Mouse (Mus musculus) embryonic facial prominence, embryonic 15.5 days (tissue): Measurements from ENCODE around the gene Eef2. TPM values are rescaled to one million over a fixed set of nuclear protein-coding genes. Genes with fewer than 3 reads are reported as not detected.

Source experiments
- ATAC-seq: fragments of 200-750 bp; cut with Nextera tagmentation; 2 replicates; pipeline ENCODE4 v1.8.0; 2017; ENCODE audit warnings: low read depth, moderate TSS enrichment; ENCODE audit not compliant: insufficient number of reproducible peaks, low FRiP score, low TSS enrichment
- H3K27ac ChIP-seq: fragments of 300-500 bp; sonication (generic); replicated peaks from 2 replicates; pipeline ENCODE4 v1.5.1; 2015; ENCODE audit warnings: mild to moderate bottlenecking, inconsistent platforms
- H3K27me3 ChIP-seq: fragments of 300-500 bp; sonication (generic); 2 replicates; pipeline ENCODE4 v1.6.1; 2015; ENCODE audit warnings: inconsistent platforms
- H3K36me3 ChIP-seq: fragments of 300-500 bp; sonication (generic); 2 replicates; pipeline ENCODE4 v1.6.1; 2015; ENCODE audit warnings: mild to moderate bottlenecking, inconsistent platforms
- H3K4me1 ChIP-seq: fragments of 300-500 bp; sonication (generic); 2 replicates; pipeline ENCODE4 v1.6.1; 2015; ENCODE audit warnings: inconsistent platforms
- H3K4me2 ChIP-seq: fragments of 300-500 bp; sonication (generic); replicated peaks from 2 replicates; pipeline ENCODE4 v1.6.1; 2015; ENCODE audit warnings: mild to moderate bottlenecking, inconsistent platforms
- H3K4me3 ChIP-seq: fragments of 300-500 bp; sonication (generic); replicated peaks from 2 replicates; pipeline ENCODE4 v1.5.1; 2015; ENCODE audit warnings: mild to moderate bottlenecking, inconsistent platforms
- H3K9ac ChIP-seq: fragments of 300-500 bp; sonication (generic); 2 replicates; pipeline ENCODE4 v1.6.1; 2015; ENCODE audit warnings: inconsistent platforms
- H3K9me3 ChIP-seq: fragments of 300-500 bp; sonication (generic); replicated peaks from 2 replicates; pipeline ENCODE4 v1.6.1; 2016; ENCODE audit warnings: inconsistent platforms
- WGBS: fragments of 180-500 bp; shearing (Covaris S2); methylation state at CpG from one replicate; pipeline ENCODE4 v1.1.7; 2015; 5-methylcytosine and 5-hydroxymethylcytosine counted together
- polyA plus RNA-seq: library from polyadenylated mRNA; unstranded; fragments of >200 nt; fragmentation: Nextera tagmentation; extraction: Ambion mirVana; gene quantifications from 2 replicates; pipeline ENCODE4 v1.2.1, GENCODE M21; 2015

Eef2 gene
- polyA plus RNA-seq = 654 and 688 TPM in 2 replicates

DNA sequence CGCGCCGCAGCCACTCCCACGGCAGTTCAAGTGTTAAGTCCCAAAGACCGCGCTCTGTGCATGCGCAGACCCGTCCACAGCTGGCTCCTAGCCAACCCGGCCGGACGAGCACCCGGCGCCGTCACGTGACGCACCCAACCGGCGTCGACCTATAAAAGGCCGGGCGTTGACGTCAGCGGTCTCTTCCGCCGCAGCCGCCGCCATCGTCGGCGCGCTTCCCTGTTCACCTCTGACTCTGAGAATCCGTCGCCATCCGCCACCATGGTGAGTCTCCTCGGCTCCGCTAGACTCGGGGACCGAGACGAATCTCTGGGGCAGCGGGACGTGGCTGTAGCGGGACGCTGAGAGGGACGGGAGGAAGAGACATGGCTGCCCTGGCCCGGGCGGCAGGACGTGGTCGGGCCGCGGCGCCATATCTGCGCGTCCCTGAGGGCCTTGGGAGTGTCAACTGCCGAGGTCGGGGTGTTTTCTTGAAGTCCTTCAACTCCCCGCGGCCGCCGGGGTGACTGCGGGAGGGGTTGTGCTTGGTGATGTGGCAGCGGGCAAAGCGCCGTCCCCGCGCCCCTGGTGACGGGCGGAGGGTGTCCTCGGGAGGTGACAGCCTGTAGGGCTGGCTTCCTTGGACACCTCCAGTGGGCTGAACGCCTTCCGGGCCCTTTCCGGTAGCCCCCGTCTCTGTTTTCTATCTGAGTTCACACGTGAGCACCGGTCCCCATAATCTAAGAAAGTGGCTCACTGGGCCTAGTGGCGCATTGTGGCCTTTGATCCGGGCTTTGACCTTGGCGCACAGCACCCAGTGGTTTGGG, at the start of gene Eef2:
Gene Eef2 (plus strand): TSS at position 166 of the 806 bp plus-strand sequence.
- Histone ChIP-seq H3K4me1 (peaks cover 50% of the 10 kb centered on the region), H3K9ac (peak within 1 kb of the TSS; percentile 97), H3K4me2 (peak within 1 kb of the TSS; percentile 71), H3K27ac (peak within 1 kb of the TSS; percentile 93), H3K9me3 (no peaks in the 10 kb centered on the region), H3K4me3 (peak within 1 kb of the TSS; percentile 97), H3K27me3 (no peaks in the 10 kb centered on the region), H3K36me3 (peaks cover 42% of the 10 kb centered on the region)
- under 1% methylated on average over 77 of the region's 77 CpGs for WGBS
- ATAC-seq = peak; percentile 86

DNA sequence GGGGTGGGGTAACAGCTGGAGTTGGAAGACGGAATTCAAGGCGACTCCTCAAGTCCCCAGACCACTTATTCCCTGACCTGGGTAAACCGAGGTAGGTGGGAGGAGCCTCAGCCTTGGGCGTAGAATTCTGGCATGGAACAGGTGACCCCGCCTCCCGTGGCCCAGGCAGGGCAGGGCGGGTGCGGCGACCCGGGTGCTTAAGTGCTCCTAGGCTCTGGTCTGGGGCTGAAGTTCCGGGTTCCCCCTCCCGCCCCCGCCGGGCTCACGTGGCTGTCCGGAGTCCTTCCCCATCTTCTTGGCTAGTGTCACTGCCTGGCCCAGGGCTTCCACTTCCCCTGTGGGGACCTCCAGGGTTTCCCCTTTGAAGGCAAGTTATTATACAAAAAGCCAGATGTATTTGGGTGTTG, 42.2 kb upstream of the Eef2 start:
- ATAC-seq = no peak
- Histone ChIP-seq H3K9me3 (no peaks in the 10 kb centered on the region), H3K4me3 (peak overlapping the region; percentile 92), H3K27me3 (peaks cover 15% of the 10 kb centered on the region), H3K36me3 (no peaks in the 10 kb centered on the region), H3K4me2 (peak overlapping the region; percentile 28), H3K27ac (0 out of 2 replicates have a peak overlapping the region, but pooled peaks have one; percentile 34), H3K4me1 (peaks cover 40% of the 10 kb centered on the region), H3K9ac (no peak overlapping the region)
- 2% methylated on average over 16 of the region's 16 CpGs for WGBS

DNA sequence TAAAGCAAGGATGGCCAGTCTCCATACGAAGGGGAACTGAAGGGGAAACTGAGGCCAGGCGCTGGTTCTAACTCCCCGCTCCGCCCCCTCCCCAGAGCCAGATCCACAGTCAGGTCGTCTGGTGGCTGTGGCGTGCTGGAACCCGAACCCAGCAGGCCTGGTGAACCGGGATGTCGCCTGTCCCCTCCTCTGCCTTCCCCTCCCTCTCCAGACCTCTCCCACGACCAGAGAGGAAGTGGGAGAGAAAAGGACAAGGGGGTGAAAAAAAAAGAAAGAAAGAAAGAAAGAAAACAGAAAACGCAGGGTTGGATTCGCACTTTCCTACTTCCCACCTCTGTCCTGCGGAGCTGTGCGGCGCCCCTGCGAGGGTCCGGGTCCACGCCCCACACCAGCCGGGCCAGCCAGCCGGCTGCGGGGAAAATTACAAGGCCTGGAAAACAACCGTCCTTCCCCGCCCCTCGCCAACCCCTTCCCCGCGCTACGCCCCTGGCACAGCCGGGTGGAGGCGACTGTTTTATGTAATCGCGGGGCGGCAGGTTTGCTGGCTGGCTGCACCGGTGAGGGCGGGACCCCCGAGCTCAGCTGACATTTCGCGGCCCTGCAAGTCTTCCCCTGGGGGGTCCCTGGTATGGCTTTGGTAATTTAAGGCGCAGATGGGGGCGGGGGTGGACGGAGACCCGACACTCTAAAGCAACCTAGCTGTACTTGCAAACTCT, 41.3 kb upstream of the Eef2 start, which contains the start of gene Zbtb7a:
Gene Zbtb7a (plus strand): TSS at position 255 of the 716 bp plus-strand sequence.
- peaks cover 15% of the 10 kb centered on the region for H3K27me3 ChIP-seq
- peak within 1 kb of the TSS; percentile 97 for H3K9ac ChIP-seq
- 2% methylated on average over 40 of the region's 41 CpGs for WGBS
- peak within 1 kb of the TSS; percentile 92 for H3K4me3 ChIP-seq
- no peak for ATAC-seq
- H3K4me2 ChIP-seq = peak within 1 kb of the TSS; percentile 96
- peaks cover 40% of the 10 kb centered on the region for H3K4me1 ChIP-seq
- H3K9me3 ChIP-seq = no peaks in the 10 kb centered on the region
- no peaks in the 10 kb centered on the region for H3K36me3 ChIP-seq
- H3K27ac ChIP-seq = peak within 1 kb of the TSS; percentile 99

DNA sequence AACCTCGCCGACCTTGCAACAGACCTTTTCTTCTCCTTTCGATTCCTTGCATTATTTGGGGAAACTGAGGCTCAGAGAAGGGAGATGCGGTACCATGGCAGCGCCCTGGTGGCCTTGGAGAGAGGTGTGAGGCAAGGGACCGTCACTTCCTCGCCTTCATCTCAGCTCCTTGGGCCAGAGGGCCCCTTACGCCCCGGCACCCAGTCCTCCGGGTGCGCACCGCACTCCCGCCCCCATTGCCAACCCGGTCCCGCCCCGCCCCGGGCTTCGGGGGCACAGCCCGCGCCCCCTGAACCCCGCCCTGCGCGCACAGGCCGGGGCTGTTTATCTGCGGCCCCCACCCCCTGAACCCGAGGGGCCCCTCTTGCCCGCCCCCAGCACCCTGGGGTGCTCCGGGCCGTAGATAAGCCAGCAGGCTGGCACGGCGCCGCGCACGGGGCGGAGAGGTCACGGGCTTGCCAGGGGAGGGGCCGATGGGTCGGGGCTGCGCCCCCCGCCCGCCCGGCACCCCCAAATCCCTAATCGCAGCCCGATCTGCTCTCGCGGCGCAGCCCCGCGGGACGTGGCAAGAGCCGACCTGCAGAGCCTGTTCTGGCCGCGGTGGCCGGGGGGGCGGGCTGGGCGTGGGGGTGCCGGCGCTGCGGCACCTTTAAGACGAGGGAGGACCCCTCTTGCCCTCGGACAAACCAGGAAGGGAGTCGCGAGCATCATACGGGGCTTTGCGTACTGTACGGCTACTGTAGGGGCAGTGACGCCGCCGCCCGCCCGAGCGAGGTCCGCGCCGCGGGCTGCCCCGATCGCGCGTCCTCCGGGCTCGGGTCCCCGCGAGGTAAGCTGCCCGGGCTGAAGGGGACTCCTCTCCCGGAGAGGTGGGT, 40.4 kb upstream of the Eef2 start:
- peak overlapping the region; percentile 96 for H3K4me2 ChIP-seq
- H3K4me3 ChIP-seq = peak overlapping the region; percentile 92
- H3K36me3 ChIP-seq = no peaks in the 10 kb centered on the region
- H3K9ac ChIP-seq = peak overlapping the region; percentile 97
- H3K4me1 ChIP-seq = peaks cover 49% of the 10 kb centered on the region
- peak; percentile 31 for ATAC-seq
- H3K9me3 ChIP-seq = no peaks in the 10 kb centered on the region
- peaks cover 15% of the 10 kb centered on the region for H3K27me3 ChIP-seq
- peak overlapping the region; percentile 99 for H3K27ac ChIP-seq
- WGBS = 1% methylated on average over 78 of the region's 86 CpGs

DNA sequence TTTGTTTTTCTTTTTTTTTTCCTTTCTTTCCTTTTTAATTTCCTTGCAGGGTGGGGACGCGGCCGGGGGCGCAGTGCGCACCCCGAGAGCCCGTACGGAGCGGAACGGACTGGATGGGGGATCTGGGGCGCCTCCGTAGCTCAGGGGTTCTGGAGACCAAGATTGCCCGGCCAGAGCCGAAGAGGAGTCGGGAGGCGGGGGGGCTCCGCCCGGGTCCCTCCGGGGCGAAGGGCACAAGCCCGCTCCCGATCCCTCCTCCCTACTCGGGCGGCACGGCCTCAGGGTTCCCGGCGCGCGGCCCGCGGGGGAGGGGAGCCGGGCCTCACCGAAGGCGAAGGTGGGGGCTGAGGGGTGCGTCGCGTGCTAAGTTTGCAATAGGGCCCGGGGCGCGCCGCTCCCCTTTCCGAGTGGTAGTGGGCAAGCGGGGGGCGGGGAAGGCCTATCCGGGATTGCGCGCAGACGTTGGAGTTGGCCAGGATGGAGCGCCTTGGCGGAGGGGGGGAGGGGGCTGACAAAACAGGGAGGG, 39.7 kb upstream of the Eef2 start:
- H3K4me1 ChIP-seq = peaks cover 56% of the 10 kb centered on the region
- H3K9ac ChIP-seq = peak overlapping the region; percentile 97
- H3K4me2 ChIP-seq = peak overlapping the region; percentile 96
- WGBS = under 1% methylated on average over 48 of the region's 50 CpGs
- H3K9me3 ChIP-seq = no peaks in the 10 kb centered on the region
- H3K27ac ChIP-seq = peak overlapping the region; percentile 99
- no peaks in the 10 kb centered on the region for H3K36me3 ChIP-seq
- peak overlapping the region; percentile 92 for H3K4me3 ChIP-seq
- peak; percentile 29 for ATAC-seq
- H3K27me3 ChIP-seq = peaks cover 15% of the 10 kb centered on the region

DNA sequence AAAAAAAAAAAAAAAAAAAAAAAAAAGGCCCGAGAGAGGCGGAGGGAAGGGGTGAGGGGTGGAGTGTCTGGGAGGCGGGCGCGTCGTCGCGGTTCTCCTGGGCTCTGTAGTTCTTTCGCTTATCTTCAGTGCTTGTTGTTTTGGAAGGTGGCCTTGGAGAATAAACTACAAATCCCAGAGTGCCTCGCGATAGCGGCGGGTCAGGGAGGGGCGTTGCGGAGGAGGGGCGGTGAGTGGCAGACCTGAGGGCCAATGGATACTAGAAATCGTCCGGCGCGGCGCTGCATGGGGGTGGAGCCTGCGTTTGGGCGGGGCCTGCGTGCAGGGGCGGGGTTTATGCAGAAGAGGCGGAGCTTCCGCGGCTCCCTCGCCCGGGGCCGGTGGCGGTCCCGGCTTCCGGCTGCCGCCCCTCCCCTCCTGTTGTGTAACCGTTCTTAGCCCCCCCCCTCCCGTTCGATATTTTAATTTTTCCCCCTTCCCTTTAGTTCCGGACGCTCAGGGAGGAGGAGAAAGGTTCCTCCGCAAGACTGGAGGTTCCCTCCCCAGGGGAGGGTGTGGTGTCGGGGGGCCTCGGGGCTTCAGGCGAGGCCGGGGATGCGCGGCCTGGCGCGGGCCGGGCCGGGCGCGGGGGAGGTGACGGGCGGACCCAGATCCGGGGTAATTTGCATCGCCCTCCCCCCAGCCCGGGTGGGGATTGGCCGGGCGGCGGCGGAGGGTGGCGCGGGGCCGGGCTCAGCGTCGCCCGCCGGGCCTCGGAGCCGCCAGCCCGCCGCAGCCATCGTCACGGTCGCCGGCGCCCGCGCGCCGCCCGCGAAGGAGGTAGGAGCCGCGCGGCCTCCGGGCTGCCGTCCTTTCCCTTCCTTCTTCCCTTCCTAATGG, 38.9 kb upstream of the Eef2 start:
- peak overlapping the region; percentile 83 for H3K9ac ChIP-seq
- peak; percentile 93 for ATAC-seq
- peak overlapping the region; percentile 99 for H3K27ac ChIP-seq
- H3K36me3 ChIP-seq = no peaks in the 10 kb centered on the region
- no peaks in the 10 kb centered on the region for H3K9me3 ChIP-seq
- H3K4me1 ChIP-seq = peaks cover 63% of the 10 kb centered on the region
- under 1% methylated on average over 78 of the region's 89 CpGs for WGBS
- H3K4me2 ChIP-seq = peak overlapping the region; percentile 71
- peaks cover 15% of the 10 kb centered on the region for H3K27me3 ChIP-seq
- H3K4me3 ChIP-seq = peak overlapping the region; percentile 92

DNA sequence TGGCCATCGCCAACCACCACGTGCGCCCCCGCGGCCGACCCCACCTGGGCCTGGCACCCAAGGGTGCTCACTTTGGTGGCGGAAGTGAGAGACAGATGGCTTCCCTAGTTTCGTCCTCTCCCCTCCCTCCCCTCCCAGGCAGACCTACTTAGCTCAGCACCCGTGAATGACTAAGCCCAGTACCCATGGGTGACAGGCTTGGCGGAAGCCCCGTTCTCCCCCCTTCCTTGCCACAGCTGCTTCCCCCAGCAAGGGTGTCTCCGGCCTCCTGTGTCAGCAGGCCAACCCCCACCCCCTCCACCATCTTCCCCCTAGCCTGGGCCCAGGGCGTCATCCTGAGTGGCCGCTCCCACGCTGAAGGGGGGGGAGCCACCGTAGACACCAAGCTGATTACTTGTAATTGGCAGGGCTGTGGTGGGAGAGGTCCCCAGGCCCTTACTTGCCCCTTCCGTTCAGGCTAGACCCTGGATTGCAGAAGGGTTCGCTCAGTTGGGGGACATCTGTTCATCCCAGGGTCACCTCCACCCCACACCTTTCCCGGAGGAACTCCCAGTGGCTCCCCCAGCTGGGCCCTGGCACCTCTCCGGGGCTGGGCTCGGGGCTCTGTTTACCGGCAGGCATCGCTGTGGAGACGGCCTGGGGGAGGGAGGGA, 38.2 kb upstream of the Eef2 start:
- H3K4me2 ChIP-seq = peak overlapping the region; percentile 71
- WGBS = 1% methylated on average over 22 of the region's 24 CpGs
- peak overlapping the region; percentile 83 for H3K9ac ChIP-seq
- peaks cover 71% of the 10 kb centered on the region for H3K4me1 ChIP-seq
- no peaks in the 10 kb centered on the region for H3K9me3 ChIP-seq
- peak overlapping the region; percentile 91 for H3K27ac ChIP-seq
- peak overlapping the region; percentile 92 for H3K4me3 ChIP-seq
- H3K27me3 ChIP-seq = peaks cover 15% of the 10 kb centered on the region
- ATAC-seq = no peak
- H3K36me3 ChIP-seq = 0 out of 2 replicates have a peak, but pooled peaks cover under 1% of the 10 kb centered on the region

DNA sequence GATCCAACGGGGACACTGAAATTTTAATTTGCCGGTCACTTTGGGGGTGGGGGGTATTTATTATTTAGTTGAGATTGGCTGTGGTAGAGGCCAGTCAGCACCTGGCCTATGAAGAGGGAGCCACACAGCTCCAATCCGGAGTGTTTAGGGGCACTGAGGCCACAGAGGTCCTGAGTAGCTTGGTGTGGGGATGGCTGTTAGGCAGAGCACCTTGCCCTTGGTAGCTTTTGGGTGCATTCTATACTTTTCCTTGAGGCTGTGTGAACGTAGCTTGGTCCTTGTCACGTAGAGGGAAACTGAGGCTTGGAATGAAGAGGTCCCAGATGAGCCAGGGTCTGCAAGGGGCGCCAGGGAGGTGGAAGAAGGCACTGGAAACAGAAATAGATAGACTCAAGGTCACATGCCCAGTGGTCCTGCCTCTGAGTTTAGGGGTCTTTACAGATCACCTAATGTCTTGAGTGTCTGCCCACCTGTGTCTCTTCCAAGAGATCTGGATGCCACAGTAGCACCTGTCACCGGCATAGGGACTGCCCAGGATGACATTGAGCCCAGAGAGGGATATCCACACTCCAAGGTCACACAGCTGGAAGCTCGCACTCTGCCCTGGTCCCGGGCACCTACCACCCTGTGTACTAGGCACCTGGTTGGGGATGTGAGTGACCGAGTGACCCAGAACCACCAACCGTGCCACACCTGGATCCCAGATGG, 37.5 kb upstream of the Eef2 start:
- peak overlapping the region; percentile 92 for H3K4me3 ChIP-seq
- H3K4me2 ChIP-seq = peak overlapping the region; percentile 71
- peaks cover 8% of the 10 kb centered on the region for H3K36me3 ChIP-seq
- H3K27me3 ChIP-seq = peaks cover 12% of the 10 kb centered on the region
- ATAC-seq = no peak
- peak overlapping the region; percentile 83 for H3K9ac ChIP-seq
- 43% methylated on average over 11 of the region's 11 CpGs for whole genome bisulfite sequencing
- H3K27ac ChIP-seq = peak overlapping the region; percentile 91
- peaks cover 71% of the 10 kb centered on the region for H3K4me1 ChIP-seq
- no peaks in the 10 kb centered on the region for H3K9me3 ChIP-seq

DNA sequence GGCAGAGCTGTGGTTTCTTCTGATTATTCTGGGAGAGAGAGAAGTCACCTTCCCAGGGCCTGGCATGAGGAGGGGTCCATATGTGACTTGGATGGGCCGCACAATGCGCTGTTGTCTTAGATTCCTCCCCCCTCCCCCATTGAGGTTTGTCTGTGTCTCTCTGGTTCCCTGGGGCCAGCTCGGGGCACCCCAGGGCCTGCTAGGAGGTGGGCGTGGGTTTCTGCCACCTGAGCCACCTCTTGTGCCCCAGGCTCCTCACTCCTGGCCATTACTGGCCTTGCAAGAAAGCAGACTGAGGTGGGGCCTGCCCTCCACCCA, 36.9 kb upstream of the Eef2 start:
- 43% methylated on average over 4 of the region's 4 CpGs for WGBS
- H3K27ac ChIP-seq = peak overlapping the region; percentile 91; the same call in 1 of the 2 replicates
- H3K9me3 ChIP-seq = no peaks in the 10 kb centered on the region
- peaks cover 68% of the 10 kb centered on the region for H3K4me1 ChIP-seq
- peaks cover 7% of the 10 kb centered on the region; the same call in 1 of the 2 replicates for H3K27me3 ChIP-seq
- peak overlapping the region; percentile 92 for H3K4me3 ChIP-seq
- H3K9ac ChIP-seq = peak overlapping the region; percentile 83; the same call in 1 of the 2 replicates
- no peak for ATAC-seq
- H3K4me2 ChIP-seq = peak overlapping the region; percentile 71
- peaks cover 13% of the 10 kb centered on the region for H3K36me3 ChIP-seq
